Mouse (Mus musculus): ENCODE results near the gene Vezt.

Vezt gene

DNA sequence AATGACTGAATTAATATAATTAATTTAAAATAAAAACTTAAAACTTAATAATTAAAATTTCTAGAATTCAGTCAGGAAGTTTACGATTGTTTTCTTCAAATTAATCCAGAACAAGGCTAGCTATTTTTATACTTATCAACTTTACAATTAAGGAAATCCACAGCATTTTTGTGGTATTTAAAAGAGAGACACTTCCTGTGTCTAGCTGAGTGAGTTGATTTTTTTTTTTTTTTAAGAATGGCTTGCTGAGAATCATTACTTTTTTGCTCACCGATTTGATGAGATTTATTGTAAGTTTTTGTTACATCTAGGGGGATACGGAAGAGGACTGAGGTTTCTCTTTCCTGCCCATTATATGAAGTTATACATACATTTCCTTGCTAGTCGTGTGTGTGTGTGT lies 2.0 kb upstream of the Vezt start:
- DNase-seq (ENCODE audit: low spot score), result no peak

DNA sequence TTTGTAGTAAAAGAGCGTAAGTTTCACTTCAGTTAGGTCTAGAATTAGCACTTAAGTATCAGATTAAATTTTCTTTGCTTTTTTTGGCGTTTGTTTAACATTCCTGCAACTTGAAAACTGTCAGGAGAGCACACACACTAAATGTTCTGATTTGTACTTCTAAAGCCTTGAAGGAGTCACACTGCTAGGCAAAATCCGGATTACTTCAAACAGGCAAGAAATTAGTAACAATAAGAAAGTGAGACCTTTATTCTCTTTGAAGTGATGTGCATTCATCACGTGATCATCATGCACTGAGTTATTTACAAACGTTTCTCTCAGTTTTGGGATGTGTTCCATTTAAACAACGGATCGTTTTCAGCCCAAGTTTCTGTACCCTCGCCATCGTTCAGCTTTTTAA lies 1.6 kb upstream of the Vezt start:
- DNase-seq (ENCODE audit: low spot score), result no peak

DNA sequence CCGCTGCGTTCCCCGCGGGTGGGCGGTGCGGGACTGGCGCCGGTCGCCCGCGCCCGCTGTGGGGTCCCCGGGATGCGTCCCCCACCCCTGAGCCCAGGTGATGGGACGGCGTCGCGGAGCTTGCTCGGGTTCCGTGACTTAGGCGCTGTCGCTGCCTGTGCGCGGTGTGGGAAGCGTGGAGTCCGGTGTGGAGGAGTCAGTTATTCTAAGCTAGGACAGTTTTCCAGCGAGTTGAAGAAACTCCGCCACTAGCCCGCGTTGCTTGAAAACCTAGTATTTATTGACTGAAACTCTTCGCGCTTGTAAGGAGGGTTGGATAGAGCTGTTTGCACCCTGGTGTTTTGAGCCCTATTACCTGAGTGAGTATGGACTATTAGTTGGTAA lies 750 bp upstream of the Vezt start:
- DNase-seq (ENCODE audit: low spot score), result no peak

DNA sequence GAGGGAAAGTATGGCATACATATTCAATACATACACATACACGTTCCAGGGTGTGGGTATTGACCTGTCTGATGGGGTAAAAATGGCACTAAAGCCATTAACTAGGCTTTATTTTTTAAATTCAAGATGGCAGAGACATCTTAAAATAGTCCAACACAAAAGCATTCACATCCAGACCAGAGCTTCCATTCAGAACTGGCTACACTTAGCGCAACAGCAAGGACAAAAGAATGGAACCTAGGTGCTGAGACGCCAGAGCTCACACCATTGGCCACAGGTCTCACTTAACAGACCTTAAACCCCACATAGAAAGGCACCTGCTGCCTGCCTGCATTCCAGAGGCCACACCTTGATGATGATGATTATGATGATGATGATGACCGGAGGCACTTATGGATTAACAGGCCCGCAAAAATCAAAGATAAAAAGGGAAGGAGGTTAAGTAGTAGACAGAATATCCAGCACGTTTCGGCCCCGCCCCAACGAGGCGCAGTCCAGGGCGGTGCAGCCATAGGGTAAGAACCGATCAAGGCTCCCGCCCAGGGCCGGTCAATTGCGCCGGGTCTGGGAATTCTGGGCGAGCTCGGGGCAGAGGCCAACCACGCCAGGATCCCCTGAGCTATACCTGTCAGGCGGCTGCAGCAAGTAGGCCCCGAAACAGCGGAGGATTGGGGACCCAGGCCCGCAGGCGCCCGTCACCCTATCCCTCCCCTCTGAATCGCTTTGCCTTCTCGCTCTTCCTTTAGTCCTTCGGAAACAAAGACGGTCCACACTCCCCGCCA lies 550 bp downstream of the Vezt start:
- peak; percentile 74 for DNase-seq (ENCODE audit: low spot score)

DNA sequence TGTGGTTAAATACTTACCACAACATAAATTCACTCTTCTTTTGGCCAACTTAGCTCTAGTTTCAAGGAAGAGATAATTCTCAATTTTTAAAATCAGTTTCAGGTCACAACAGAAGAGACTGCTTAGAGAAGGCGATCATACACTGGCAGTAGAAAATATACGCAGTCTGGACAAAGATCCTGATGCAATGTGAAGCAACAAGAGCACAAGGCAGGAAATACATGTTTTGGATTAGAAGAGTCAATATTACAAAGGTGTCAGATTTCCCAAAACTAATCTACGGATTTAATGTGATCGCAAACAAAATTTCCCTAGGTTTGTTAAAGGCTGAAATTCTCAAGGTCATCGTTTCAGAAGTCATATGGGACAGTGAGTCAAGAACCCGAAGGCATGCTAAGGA lies 4.5 kb downstream of the Vezt start:
- DNase-seq (ENCODE audit: low spot score), result no peak

DNA sequence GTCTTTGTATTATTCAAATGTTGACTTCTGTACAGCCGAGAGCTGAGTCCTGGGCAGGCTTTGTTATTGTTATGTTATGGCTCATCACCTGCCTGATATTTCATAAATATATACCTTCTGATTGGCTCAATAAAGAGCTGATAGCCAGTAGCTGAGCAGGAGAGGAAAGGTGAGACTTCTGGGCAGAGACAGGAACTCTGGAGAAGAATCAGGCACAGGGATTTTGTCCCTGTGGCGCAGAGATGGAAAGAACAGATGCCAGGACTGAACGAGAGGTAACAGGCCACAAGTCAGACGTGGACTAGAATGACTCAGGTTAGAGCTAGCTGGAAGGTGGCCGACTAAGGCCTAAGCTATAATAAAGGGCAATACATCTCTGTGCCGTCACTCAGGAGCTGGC lies 7.1 kb downstream of the Vezt start:
- DNase-seq (ENCODE audit: low spot score), result no peak

DNA sequence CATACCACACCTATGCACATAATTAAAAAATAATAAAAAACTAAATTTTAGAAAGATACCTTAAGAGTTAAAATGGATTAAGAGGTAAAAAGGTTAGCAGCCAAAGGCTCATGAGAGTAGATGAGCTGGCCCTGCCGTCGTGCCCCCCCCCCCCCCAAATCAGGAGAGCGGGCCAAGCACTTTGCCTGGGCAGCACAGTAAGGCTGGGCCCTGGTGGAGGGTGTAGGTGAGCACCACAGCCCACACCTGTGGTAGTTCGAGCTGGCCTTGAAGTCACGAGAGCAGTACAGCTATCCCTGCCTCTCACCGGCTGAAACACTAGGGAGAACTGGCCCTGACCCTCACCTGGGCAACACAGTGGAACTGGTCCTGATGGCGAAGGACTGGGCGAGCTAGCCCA lies 10.5 kb downstream of the Vezt start:
- no peak for DNase-seq (ENCODE audit: low spot score)

DNA sequence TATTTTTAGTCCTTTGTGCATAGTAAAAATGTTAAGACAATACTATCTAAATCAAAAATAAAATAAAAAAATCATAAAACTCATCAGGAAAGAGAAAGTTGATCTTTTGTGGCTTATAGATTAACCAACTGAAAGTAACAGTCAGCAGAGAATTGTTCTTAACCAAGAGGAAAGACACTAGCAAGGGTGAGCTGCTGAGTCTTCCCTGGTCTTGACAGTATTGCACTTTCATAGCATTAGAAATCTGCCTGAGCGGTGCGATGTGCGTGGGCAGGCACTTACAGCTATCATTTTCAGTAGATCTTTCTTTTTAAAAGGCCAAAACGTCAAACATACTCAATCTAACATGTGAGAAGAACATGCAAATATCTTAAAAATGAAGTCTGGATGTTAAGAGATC lies 14.6 kb downstream of the Vezt start:
- no peak for DNase-seq (ENCODE audit: low spot score)

DNA sequence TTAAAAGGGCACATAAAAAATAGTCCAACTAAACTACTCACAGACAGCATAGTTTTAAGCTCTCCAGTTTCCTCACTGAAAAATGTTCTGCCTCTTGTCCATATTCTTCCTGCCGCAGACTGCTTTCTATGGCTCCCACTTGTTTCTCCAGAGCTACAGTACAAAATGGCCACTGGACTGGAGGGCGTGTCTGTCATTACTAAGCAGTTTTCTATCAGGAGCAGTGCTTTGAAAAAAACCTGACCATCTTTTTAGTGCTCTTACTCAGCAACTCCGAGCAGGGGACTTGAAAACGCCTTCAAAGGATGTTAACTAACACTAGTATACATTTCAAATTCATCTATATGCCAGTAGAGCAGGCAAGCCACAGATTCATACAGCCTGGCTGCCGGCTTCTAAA lies 15.0 kb downstream of the Vezt start:
- no peak for DNase-seq (ENCODE audit: low spot score)

DNA sequence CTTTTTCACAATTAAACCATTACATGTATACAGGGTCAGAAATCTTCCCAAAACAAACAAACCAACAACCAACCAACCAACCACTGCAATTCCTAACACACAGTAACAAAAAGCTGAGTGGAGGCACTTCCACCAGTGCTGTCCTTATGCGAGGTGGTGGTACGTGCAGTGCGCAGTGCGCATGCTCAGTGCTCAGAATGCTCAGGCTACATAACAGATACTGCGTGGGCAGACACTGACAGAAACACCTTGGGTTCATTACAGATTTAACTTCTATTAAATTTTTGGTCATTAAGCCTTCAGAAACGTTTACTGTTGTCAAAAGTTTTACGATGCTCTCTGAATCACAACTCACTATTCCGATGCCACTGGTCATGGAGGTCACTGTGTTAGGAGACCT lies 18.2 kb downstream of the Vezt start:
- no peak for DNase-seq (ENCODE audit: low spot score)

DNA sequence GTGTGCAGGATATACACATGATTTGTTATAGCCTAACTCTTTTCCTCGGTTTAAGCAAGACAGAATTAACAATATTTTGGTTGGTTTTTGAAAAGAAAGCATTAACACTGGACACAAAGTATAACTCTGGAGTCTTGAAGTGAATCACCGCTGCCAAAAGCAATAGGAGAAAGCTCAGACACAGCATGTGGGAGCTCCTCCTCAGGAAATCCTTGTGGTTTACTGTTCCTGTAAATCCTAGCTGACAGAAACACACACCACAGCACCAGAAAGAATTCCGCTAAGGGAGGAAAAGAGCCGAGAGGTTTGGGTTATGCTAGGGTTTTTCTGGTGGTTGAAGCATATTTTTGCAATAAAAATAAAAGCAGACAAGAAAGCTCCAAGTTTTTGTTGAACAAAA lies 21.4 kb downstream of the Vezt start:
- DNase-seq (ENCODE audit: low spot score), result no peak

DNA sequence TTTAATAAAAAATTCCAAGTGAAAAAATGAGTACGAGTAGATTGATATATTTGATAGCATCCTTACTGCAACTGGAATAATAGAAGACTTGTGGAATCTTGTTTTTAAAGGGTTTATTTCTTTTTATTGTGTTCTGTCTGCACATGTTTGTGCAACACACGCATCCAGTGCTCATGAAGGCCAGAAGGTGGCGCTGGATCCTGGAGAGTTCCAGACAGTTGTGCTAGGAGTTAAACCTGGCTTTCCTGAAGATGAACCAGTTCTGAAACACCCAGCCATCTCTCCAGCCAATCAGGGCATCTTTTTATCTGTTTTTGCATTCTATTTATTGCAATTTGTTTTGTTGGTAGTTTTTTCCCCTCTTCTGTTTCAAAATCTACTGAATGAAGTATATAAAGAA lies 22.4 kb downstream of the Vezt start:
- no peak for DNase-seq (ENCODE audit: low spot score)

DNA sequence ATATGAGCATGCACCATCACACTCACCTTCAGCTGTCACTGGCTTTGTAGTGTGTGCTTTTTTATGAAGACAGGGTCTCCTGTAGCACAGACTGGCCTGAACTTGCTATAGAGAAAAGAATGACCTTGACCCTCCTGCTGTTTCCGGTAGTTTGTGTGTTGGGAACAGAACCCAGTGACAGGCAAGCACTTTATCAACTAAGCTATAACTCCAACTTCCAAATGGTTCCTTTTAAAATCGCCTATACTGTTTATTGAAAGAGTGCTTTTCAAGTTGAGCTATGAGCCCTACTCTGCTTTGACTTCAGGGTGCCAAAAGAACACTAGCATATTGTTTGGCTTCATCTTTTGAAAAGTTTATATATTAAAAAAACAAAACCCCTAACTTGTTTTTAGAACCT lies 24.6 kb downstream of the Vezt start:
- no peak for DNase-seq (ENCODE audit: low spot score)

DNA sequence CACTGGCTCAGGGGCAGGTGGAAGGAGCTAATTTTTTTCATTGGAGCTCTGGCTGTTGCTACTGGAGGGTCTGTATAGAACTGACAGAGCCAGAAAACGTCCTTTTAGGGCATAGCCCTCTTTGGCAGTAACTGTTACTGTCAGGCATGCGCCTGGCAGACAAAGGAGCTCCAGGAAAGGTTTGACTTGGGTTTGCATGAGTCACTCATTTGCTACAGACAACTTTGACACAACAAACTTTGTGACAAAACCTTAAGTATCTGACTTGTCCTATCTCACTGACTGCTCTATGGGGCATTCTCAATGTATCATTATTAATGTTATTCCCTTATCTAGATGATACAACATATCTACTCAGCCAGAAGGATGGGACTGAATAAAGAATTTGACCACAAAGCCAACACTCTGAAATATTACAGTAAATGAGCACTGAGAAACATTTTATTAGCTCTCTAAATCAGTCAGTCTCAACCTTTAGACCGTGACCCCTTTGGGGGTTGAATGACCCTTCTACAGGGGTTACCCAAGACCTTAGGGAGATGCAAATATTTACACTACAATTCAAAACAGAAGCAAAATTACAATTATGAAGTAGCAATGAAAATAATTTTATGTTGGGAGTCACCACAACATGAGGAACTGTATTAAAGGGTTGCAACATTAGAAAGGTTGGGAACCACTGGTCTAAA lies 25.5 kb downstream of the Vezt start:
- DNase-seq (ENCODE audit: low spot score), result no peak

DNA sequence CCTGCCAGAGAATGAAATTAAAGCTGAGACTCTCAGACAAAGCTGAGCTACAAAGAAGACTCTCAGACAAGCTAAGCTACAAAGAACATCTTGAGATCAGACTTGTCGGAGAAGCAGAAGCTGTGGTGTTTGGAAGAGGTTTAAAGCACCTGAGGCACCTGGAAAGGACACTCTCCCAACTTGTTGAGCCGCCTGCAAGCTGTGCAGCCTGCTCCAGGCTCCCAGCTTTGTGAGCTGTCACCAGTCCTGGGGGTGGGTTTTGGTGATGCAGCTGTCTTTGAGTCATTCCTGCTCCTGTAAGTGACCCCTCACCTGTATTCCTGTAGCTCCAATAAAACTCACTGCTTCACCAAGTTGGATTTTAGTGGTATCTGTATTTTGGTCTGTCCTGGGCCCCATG lies 27.3 kb downstream of the Vezt start:
- DNase-seq (ENCODE audit: low spot score), result no peak

DNA sequence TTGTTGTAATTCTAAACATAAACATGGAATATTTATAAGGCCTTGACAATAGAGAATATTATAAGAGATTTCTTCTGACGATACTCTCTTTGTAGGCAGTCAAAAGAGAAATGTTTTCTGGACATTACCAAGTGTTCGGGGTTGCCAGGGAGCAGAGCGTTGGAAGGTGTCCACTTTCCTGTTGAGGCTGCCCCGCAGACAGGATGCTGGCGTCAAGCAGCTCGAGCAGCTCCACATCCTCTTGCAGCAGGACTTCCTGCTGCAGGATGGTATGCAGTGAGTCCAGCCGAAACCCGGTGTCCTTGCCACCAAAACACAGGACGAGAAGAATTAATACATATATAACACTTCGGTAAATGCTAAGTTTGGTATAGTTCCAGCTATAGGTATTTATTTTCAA lies 35.4 kb downstream of the Vezt start:
- no peak for DNase-seq (ENCODE audit: low spot score)

DNA sequence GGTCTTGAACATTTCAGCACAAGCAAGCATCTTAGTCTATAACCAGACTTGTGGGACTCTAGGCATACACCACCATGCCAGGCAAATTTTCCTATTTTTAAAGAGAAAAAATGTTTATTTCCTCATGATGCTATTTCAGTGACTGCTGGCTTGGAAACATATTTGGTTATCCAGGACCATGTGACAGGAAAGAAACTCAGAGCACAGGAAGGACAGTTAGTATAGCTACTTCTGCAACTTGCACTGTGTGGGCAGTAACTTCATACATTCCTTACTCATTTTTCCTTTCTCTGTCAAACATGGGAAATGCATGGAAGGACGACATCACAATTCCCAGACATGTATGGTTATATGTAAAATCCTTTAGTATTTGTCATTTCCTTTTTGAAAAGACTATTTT lies 36.3 kb downstream of the Vezt start:
- no peak for DNase-seq (ENCODE audit: low spot score)

DNA sequence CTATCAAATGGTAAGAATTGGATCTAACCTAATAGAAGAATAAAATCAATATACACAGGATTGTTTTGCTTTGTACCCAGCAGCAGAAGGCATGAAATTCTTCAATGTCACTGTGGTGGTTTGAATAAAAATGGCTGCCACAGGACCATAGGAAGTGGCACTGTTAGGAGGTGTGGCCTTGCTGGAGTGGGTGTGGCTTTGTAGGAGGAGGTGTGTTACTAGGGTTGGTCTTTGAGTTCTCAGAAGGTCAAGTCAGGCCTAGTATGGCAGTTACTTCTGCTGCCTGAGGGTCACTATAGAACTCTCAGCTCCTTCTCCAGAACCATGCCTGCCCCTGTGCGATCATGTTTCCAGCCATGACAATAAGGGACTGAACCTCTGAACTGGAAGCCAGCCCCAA lies 40.5 kb downstream of the Vezt start:
- no peak for DNase-seq (ENCODE audit: low spot score)

DNA sequence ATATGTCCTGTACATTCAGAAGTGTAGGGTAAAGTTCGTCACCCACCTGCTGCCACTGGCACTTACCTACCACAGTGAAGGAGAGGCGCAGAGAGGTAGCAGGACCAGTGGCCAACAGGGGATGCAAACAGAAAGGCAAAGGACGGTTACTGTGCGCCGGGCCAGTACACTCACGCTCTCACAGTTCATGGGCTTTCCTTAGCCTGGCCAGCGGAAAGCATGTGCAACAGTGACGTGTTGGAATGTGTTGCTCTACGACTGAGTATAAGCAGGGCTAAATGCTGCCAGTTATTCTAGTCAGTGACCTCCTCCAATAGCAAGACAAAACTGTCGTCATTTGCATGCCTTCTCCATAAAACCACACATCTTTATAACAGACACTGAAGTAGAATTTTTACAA lies 41.5 kb downstream of the Vezt start:
- no peak for DNase-seq (ENCODE audit: low spot score)

DNA sequence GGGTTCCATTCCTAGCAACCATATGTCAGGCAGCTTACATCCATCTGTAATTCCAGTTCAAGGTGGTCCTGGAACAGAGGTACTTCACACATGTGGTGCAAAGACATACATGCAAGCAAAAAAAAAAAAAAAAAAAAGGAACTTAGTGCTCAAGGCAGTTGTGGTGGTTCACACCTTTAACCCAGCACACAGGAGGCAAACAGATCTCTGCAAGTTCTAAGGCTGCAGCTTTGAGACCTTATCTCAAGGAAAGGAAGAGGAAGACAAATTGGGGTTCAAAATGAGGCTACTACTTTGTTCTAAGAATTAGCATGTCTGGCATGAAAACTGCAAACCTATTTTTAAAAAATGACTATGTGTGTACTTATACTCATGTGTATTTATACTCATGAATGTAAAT lies 50.3 kb downstream of the Vezt start:
- no peak for DNase-seq (ENCODE audit: low spot score)

DNA sequence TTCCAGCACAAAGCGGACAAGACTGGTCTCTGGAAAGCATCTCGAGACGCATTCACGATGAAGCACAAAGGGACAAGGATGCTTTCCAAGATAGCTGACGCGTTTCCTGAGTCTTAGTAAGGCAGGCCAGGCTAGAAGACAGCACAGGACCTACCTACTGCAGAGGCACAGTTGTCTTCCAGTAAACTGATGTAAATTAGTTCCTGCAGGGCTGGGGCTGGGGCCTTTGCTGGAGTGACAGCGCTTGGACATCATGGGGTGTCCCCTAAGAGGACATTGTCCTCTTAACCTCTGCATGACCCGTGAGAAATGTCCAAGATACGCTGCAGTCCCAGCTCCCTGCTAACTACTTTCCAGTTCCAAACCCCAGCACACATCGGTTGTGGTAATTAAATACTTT lies 66.3 kb downstream of the Vezt start:
- no peak for DNase-seq (ENCODE audit: low spot score)

DNA sequence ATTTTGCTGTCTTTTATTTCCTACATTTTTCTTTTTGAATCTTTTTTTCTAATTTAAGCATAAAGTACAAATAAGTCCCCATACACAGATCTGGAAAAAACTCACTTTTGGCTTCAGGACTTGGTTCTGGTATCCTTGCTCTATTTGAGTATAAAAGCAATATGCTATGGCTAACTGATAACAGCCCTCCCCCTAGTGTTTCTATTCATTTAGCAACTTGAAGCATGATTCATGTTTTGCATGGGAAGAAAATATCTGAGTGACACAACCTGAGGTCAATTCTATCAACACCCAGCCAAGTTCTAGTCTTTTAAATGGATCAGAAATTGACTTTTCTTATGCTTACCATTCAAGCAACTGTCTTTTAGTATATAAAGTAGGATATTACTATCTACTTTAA lies 68.1 kb downstream of the Vezt start:
- DNase-seq (ENCODE audit: low spot score), result no peak

DNA sequence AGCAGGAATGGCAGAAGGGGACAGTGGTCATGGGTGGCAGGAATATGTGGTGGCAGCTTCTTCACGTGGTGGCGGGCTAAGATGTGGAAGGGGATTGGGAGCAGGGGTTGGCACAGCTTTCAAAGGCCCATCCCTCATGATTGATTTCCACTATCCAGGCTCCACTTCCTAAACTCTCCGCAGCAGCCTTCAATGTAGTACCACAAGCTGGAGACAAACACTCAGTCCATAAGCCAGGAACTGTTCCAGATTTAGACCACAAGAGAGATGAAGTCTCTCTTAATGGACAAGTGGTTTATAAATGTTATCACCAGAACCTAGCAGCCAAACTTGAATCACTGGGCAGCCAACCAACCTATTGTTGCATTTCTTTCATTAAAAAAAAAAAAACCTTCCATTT lies 81.6 kb downstream of the Vezt start:
- no peak for DNase-seq (ENCODE audit: low spot score)

DNA sequence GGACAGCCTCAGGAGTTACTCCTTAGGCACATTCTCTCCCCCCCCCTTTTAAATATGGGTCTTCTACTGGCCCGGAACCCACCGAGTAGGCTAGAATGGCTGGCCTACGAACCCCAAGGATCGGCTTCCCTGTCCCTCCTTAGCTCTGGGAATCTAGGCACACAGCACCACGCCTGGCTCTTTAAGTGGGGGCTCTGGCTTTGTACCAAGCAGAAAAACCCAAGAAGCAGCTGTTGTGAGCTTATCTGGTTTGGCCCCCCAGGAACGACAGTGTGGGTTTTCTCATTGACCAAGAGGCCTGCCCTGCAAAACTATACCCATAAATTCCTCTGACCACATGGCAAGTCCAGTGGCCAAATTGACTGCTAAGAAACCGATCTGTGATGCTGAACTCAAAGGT lies 82.1 kb downstream of the Vezt start:
- no peak for DNase-seq (ENCODE audit: low spot score)
